Mouse (Mus musculus) subcutaneous adipose tissue, adult 2 months (tissue): ENCODE results near the gene Ccl22. TPM values are rescaled to one million over a fixed set of nuclear protein-coding genes. Genes with fewer than 3 reads are reported as not detected.

Experiments
- polyA plus RNA-seq: library from polyadenylated mRNA; depleted of rRNA; stranded (reverse); fragments of >200 nt; gene quantifications from 2 replicates; pipeline ENCODE4 v1.2.3, GENCODE M21; 2012; ENCODE audit warnings: low replicate concordance; rRNA removed

Gene Ccl22
- polyA plus RNA-seq = 3.3 and 5.1 TPM in 2 replicates

DNA sequence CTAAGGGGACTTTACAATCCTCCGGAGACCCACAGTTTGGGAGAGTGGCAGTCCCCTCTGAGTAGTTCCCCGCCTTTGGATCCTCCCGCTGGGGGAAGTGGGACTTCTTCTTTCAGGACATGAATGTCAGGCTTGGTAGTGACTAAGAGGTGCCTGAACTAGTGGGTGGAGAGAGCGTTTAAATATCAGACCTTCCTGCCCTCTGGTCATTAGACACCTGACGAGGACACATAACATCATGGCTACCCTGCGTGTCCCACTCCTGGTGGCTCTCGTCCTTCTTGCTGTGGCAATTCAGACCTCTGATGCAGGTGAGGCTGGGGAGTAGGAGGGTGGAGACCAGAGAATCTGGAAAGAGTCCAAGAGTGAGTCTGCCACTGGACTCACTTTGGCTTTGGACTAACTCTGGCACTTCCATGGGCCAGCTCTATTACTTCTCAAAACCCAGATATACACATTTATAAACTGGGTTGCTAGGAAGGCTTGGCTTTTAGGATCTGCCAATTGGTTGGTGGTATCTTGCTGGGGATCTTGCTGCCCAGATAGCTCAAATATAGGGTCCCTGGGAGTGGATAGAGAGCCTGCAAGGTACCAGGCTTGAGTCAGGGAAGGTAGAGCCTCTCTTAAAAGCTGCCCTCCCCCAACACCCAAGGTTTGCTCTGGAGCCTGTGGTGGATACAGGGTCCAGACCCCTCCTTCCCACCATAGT, at the start of gene Ccl22:
Gene Ccl22 (plus strand): TSS at position 115 of the 709 bp plus-strand sequence.

DNA sequence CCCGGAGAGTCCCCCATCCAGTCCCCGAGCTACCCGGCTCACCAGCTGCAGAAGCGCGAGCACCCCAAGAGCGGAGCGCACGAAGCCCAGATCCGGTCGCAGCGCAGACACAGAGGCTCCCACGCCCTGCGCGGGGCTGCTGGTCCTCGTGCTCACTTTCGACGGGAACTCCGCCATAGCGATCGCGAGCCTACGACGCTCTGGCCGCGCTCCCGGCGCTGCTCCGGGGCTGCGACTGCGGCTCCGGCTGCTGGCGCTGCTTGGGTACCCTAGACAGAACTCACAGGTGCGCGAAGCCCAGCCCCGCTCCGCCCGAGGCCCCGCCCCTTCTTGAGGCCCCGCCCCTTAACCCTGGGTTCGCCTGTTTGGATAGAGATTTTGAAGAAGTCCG, 49.4 kb upstream of the Ccl22 start, which contains the start of gene Pllp:
Gene Pllp (minus strand): TSS at position 285 of the 391 bp plus-strand sequence.

DNA sequence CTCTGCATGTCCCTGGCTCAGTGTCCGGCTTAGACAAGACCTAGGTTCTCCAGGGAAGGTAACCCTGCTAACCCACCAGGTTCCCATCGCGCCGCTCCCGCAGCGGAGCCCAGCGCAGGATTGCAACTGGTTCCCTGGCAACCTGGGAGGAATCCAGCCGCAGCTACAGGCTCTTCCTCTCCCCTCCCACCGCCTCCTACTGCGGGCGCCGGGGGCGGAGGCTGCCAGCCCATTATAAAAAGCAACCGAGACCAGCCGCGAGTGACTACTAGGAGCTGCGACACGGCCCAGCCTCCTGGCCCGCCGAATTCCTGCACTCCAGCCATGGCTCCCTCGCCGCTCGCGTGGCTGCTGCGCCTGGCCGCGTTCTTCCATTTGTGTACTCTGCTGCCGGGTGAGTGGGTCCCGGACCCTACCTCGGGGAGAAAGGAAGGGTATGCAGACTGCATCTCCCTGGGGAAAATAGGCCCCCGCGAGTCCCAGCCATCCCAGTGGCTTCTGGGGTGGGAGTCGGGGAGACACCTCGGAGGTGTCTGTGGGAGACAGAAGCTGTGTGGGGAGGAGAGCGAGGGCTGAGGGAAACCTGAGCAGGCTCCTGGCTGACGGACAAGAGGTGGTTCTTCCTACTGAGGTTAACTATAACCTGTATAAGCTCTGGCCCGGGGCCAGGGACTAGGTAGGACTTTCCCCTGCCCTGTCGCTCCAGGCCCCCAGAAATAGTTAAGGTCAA, 26.7 kb downstream of the Ccl22 start, which contains the start of gene Cx3cl1:
Gene Cx3cl1 (plus strand): TSS at position 69 of the 730 bp plus-strand sequence.

Other genes starting within 250 kb of the Ccl22 start
- 44.4 and 124 TPM in 2 replicates for gene Cpne2, start 212.6 kb upstream of the Ccl22 start, polyA plus RNA-seq
- 8.9 and 11.7 TPM in 2 replicates for gene Rspry1, start 143.7 kb upstream of the Ccl22 start, polyA plus RNA-seq
- gene Fam192a, start 143.6 kb upstream of the Ccl22 start, polyA plus RNA-seq = 19.9 and 21.5 TPM in 2 replicates
- gene Arl2bp, start 79.0 kb upstream of the Ccl22 start, polyA plus RNA-seq = 104 and 142 TPM in 2 replicates
- gene Pllp, start 49.3 kb upstream of the Ccl22 start, polyA plus RNA-seq = 25.6 and 29.9 TPM in 2 replicates
- 9.1 and 15.8 TPM in 2 replicates for gene Cx3cl1, start 26.4 kb downstream of the Ccl22 start, polyA plus RNA-seq
- 0.44 and 1.3 TPM in 2 replicates for gene Ccl17, start 64.9 kb downstream of the Ccl22 start, polyA plus RNA-seq
- gene Coq9, start 92.7 kb downstream of the Ccl22 start, polyA plus RNA-seq = 175 and 245 TPM in 2 replicates
- gene Ciapin1, start 92.8 kb downstream of the Ccl22 start, polyA plus RNA-seq = 31.1 and 42.8 TPM in 2 replicates
- 78.9 and 117 TPM in 2 replicates for gene Polr2c, start 111.9 kb downstream of the Ccl22 start, polyA plus RNA-seq
- 27.2 and 32.0 TPM in 2 replicates for gene Dok4, start 130.7 kb downstream of the Ccl22 start, polyA plus RNA-seq
- 14.8 and 31.5 TPM in 2 replicates for gene Ccdc102a, start 172.5 kb downstream of the Ccl22 start, polyA plus RNA-seq
- gene Adgrg5, start 178.1 kb downstream of the Ccl22 start, polyA plus RNA-seq = 3.8 and 4.9 TPM in 2 replicates
- 107 and 240 TPM in 2 replicates for gene Adgrg1, start 229.2 kb downstream of the Ccl22 start, polyA plus RNA-seq